11 mouse cellular contexts compared by ENCODE assay signal in the genomic region with DNA sequence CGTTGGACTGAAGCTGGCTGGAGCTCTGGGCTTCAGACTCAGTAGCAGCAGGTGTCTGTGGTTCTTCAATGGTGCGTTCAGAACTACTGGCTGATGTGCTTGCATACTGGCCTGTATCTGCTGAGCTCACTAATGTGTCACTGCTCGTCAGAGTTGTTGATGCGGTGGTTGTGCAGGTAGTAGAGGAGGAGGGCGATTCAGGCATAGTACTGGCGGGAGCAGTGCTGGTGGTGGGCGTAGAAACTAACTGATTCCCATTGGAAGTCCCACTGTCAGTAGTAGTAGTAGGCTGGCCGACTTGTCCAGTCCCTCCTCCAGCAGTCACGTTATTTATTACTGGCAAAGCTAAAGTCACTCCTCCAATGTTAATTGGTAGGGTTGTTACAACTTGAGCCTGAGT. TPM values are rescaled to one million over a fixed set of nuclear protein-coding genes. Genes with fewer than 3 reads are reported as not detected.
DNase-seq lines count a peak whose midpoint lies in the region; ATAC-seq and TF ChIP-seq lines count a peak whose summit lies in the region.
"Had no signal": no experiment of that assay in that cellular context is flagged by ENCODE, and none has a peak within 500 bp of the region (broad histone marks: within the 10 kb centered on the region; RNA-seq: fewer than 3 reads in every experiment).

No protein-coding gene starts in this region.

- DNase-seq in cerebellum, adult 2 months: peak in 1 of 2 experiments; percentile 39
- no peak for DNase-seq in cerebellum, adult 9-10 months
- DNase-seq in hindbrain, postnatal 0 days (ENCODE audit: low spot score): no peak
- no peak for DNase-seq in ovary, adult 18-20 months (ENCODE audit: low spot score)
- DNase-seq in left cerebral cortex, postnatal 36 days (ENCODE audit: low spot score in 2 of 2): no peak
- DNase-seq: gastrocnemius, postnatal 36 days had no signal

- H3K9ac ChIP-seq in hindbrain, postnatal 0 days (replicated peaks; ENCODE audit: low read length): no peak overlapping the region
- H3K9ac ChIP-seq in neural tube, embryonic 13.5 days: peak overlapping the region; percentile 28; the same call in 1 of the 2 replicates

- peaks cover 22% of the 10 kb centered on the region for H3K36me3 ChIP-seq in megakaryocyte, embryonic 14.5 days (replicated peaks; ENCODE audit: low read length)
- H3K36me3 ChIP-seq in hindbrain, postnatal 0 days (ENCODE audit: insufficient read depth, low read length): no peaks in the 10 kb centered on the region
- H3K36me3 ChIP-seq in neural tube, embryonic 13.5 days: peaks cover 6% of the 10 kb centered on the region; the same call in 1 of the 2 replicates

- ATAC-seq in megakaryocyte, adult 5-6 weeks (ENCODE audit: poor library complexity, severe bottlenecking): no peak
- ATAC-seq in hindbrain, postnatal 0 days: no peak
- ATAC-seq in neural tube, embryonic 13.5 days (ENCODE audit: low read depth): no peak
- ATAC-seq: inflammation-experienced regulatory T-cells, adult 6 months; lung, postnatal 0 days had no signal

- H3K4me2 ChIP-seq in hindbrain, postnatal 0 days (ENCODE audit: low read depth, low read length): peak overlapping the region; percentile 70
- H3K4me2 ChIP-seq in neural tube, embryonic 13.5 days: peak overlapping the region; percentile 61

- 44% methylated on average over 9 of the region's 9 CpGs for WGBS in cerebellum, adult 2 months
- WGBS in hindbrain, postnatal 0 days: 70% methylated on average over 9 of the region's 9 CpGs
- WGBS in neural tube, embryonic 13.5 days: 68% methylated on average over 9 of the region's 9 CpGs

- intact Hi-C loops in left cerebral cortex, postnatal 36 days (cut with DNase I): no loop called here

- H3K9me3 ChIP-seq in megakaryocyte, embryonic 14.5 days: no peaks in the 10 kb centered on the region
- no peaks in the 10 kb centered on the region for H3K9me3 ChIP-seq in hindbrain, postnatal 0 days (ENCODE audit: low read length)
- no peaks in the 10 kb centered on the region for H3K9me3 ChIP-seq in neural tube, embryonic 13.5 days

- TF ChIP-seq CTCF in cerebellum, adult 2 months (IDR thresholded peaks at IDR 0.05; ENCODE audit: borderline replicate concordance, insufficient read depth, low read depth, low read length): no peak
- no peak for TF ChIP-seq CTCF in hindbrain, postnatal 0 days (IDR thresholded peaks at IDR 0.05; ENCODE audit: low read depth)

- peaks cover 3% of the 10 kb centered on the region; the same call in 1 of the 2 replicates for H3K4me1 ChIP-seq in cerebellum, adult 2 months (ENCODE audit: control insufficient read depth, insufficient read depth, low read length)
- peaks cover 52% of the 10 kb centered on the region for H3K4me1 ChIP-seq in megakaryocyte, embryonic 14.5 days
- H3K4me1 ChIP-seq in hindbrain, postnatal 0 days (ENCODE audit: insufficient read depth, low read length): peaks cover 25% of the 10 kb centered on the region; the same call in 1 of the 2 replicates
- peaks cover 48% of the 10 kb centered on the region for H3K4me1 ChIP-seq in neural tube, embryonic 13.5 days (replicated peaks)

- no peak for TF ChIP-seq POLR2A in cerebellum, adult 2 months (IDR thresholded peaks at IDR 0.05; ENCODE audit: borderline replicate concordance, insufficient read depth, low read length)

- no peak overlapping the region for H3K27ac ChIP-seq in cerebellum, adult 2 months (ENCODE audit: insufficient read depth, low read length)
- H3K27ac ChIP-seq in hindbrain, postnatal 0 days: 0 out of 2 replicates have a peak overlapping the region, but pooled peaks have one; percentile 23
- no peak overlapping the region for H3K27ac ChIP-seq in neural tube, embryonic 13.5 days (replicated peaks)

- H3K27me3 ChIP-seq in cerebellum, adult 2 months (ENCODE audit: control insufficient read depth, insufficient read depth, low read length): no peaks in the 10 kb centered on the region
- no peaks in the 10 kb centered on the region for H3K27me3 ChIP-seq in megakaryocyte, embryonic 14.5 days (replicated peaks)
- H3K27me3 ChIP-seq in hindbrain, postnatal 0 days (ENCODE audit: insufficient read depth, low read length): no peaks in the 10 kb centered on the region
- no peaks in the 10 kb centered on the region; the same call in 1 of the 2 replicates for H3K27me3 ChIP-seq in neural tube, embryonic 13.5 days

- H3K4me3 ChIP-seq in cerebellum, adult 2 months (replicated peaks; ENCODE audit: insufficient read depth, low read depth, low read length): peak overlapping the region; percentile 45
- peak overlapping the region; percentile 60 for H3K4me3 ChIP-seq in megakaryocyte, embryonic 14.5 days (replicated peaks)
- H3K4me3 ChIP-seq in hindbrain, postnatal 0 days (ENCODE audit: low read length): no peak overlapping the region
- H3K4me3 ChIP-seq in neural tube, embryonic 13.5 days: no peak overlapping the region

RNA-seq across cellular contexts. Expression of gene Sp4, which starts 2.1 kb away (rescaled TPM):
- 13.3 and 16.3 TPM in 2 replicates for polyA plus RNA-seq in cerebellum, adult 2 months (2012; rRNA removed)
- 2.6 TPM in 1 of 2 replicates, not detected in the other for polyA plus RNA-seq in megakaryocyte, embryonic 14.5 days (2012; ENCODE audit: insufficient read depth, low replicate concordance)
- 17.3 and 18.9 TPM in 2 replicates for total RNA-seq in megakaryocyte, adult 5-6 weeks (2015)
- total RNA-seq in megakaryocyte, adult 5-6 weeks (2017): 13.7 and 16.7 TPM in 2 replicates
- total RNA-seq in hindbrain, postnatal 0 days (2014; rRNA removed): 41.2 and 47.0 TPM in 2 replicates
- 13.1 and 15.8 TPM in 2 replicates for polyA plus RNA-seq in hindbrain, postnatal 0 days (2015; fragmentation: Nextera tagmentation; extraction: Ambion mirVana)
- polyA plus RNA-seq in neural tube, embryonic 13.5 days (2015; fragmentation: Nextera tagmentation; extraction: Ambion mirVana): 16.7 and 17.9 TPM in 2 replicates
- 10 to 100 TPM; 27.3 to 28.4 TPM for total RNA-seq in left cerebral cortex, postnatal 36 days (2021)

Comparison
In these comparisons a context has a peak if more than half of its experiments do, and no peak if none do; other contexts are left out.
1. H3K4me3 ChIP-seq: peak in cerebellum, adult 2 months (single experiment) and megakaryocyte, embryonic 14.5 days (single experiment); none in hindbrain, postnatal 0 days (single experiment) and neural tube, embryonic 13.5 days (single experiment).